Mouse (Mus musculus) embryonic facial prominence, embryonic 10.5 days (tissue): ENCODE measurements around the gene Tmx2. TPM values are rescaled to one million over a fixed set of nuclear protein-coding genes. Genes with fewer than 3 reads are reported as not detected.

Experiments
- DNase-seq: peaks from one replicate; pipeline ENCODE4 v3.0.0-alpha.2; 2017; ENCODE audit warnings: low spot score
- H3K27ac ChIP-seq: fragments of 300-500 bp; sonication (generic); replicated peaks from 2 replicates; pipeline ENCODE4 v1.5.1; 2016; ENCODE audit warnings: mild to moderate bottlenecking
- H3K27me3 ChIP-seq: fragments of 300-500 bp; sonication (generic); replicated peaks from 2 replicates; pipeline ENCODE4 v1.6.1; 2016; ENCODE audit warnings: low read depth, mild to moderate bottlenecking; ENCODE audit not compliant: poor library complexity, severe bottlenecking
- H3K36me3 ChIP-seq: fragments of 300-500 bp; sonication (generic); replicated peaks from 2 replicates; pipeline ENCODE4 v1.6.1; 2016; ENCODE audit warnings: mild to moderate bottlenecking, moderate library complexity
- H3K4me1 ChIP-seq: fragments of 300-500 bp; sonication (generic); 2 replicates; pipeline ENCODE4 v1.6.1; 2016
- H3K4me3 ChIP-seq: fragments of 300-500 bp; sonication (generic); 2 replicates; pipeline ENCODE4 v1.5.1; 2016; ENCODE audit warnings: mild to moderate bottlenecking, moderate library complexity
- H3K9me3 ChIP-seq: fragments of 300-500 bp; sonication (generic); 2 replicates; pipeline ENCODE4 v1.6.1; 2016; ENCODE audit warnings: mild to moderate bottlenecking
- WGBS: fragments of 180-500 bp; shearing (Covaris S2); methylation state at CpG from one replicate; pipeline ENCODE4 v1.1.7; 2016; 5-methylcytosine and 5-hydroxymethylcytosine counted together
- polyA plus RNA-seq: library from polyadenylated mRNA; unstranded; fragments of >200 nt; fragmentation: Nextera tagmentation; extraction: Ambion mirVana; gene quantifications from 2 replicates; pipeline ENCODE4 v1.2.1, GENCODE M21; 2016

Gene Tmx2
- polyA plus RNA-seq, 1 experiment from 2014 or later = 135 TPM

DNA sequence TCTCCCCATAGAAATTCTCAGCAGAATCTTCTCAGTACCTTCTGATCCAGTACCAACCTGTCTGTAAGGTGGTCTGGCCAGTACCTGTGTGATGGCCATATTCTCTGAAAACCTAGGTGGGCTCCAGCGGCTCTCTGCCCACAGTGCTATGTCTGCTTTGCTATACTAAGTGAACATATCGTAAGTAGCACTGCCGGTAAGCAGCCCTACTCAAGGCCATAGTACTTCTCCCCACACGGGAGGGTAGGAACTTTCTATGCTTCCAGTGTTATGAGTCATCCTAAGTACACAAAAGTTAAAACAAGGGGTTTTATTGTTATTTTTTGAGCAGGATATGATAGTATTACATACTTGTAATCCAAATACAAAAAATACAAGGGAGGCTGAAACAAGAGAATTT lies 44.9 kb downstream of the Tmx2 start:
- WGBS = 78% methylated on average over 4 of the region's 4 CpGs
- Histone ChIP-seq H3K27ac (peak overlapping the region; percentile 82), H3K4me1 (peaks cover 66% of the 10 kb centered on the region)

DNA sequence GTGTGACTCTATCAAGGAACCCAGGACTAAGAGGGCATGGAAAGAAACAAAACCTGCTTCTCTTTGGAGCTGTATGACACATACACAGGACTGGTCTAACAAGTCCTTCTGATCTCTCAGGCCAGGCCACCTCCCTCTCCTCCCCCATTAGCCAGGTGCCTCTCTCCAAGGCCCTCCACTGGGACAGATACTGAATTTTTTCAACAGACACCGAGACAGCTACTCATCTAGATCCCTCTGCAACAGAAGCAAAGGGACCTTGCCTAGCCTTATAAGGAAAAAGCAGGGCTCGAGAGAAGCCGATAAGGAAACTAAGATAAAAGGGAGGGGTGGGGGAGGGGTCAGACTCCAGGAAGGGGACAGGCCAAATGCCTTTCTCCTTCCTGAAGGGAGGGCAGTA lies 45.9 kb downstream of the Tmx2 start:
- peaks cover 56% of the 10 kb centered on the region for H3K4me1 ChIP-seq
- peak; percentile 31 for DNase-seq
- peak overlapping the region; percentile 67 for H3K27ac ChIP-seq
- peak overlapping the region; percentile 21; the same call in 1 of the 2 replicates for H3K4me3 ChIP-seq
- 0 out of 2 replicates have a peak, but pooled peaks cover 12% of the 10 kb centered on the region for H3K36me3 ChIP-seq
- H3K9me3 ChIP-seq = no peaks in the 10 kb centered on the region
- no peaks in the 10 kb centered on the region for H3K27me3 ChIP-seq
- 4% methylated on average over 3 of the region's 3 CpGs for WGBS

More for the DNA sequence above, 44.9 kb downstream of the Tmx2 start:
- H3K27me3 ChIP-seq = no peaks in the 10 kb centered on the region
- no peak overlapping the region for H3K4me3 ChIP-seq
- H3K9me3 ChIP-seq = no peaks in the 10 kb centered on the region
- 0 out of 2 replicates have a peak, but pooled peaks cover 7% of the 10 kb centered on the region for H3K36me3 ChIP-seq
- DNase-seq = no peak

DNA sequence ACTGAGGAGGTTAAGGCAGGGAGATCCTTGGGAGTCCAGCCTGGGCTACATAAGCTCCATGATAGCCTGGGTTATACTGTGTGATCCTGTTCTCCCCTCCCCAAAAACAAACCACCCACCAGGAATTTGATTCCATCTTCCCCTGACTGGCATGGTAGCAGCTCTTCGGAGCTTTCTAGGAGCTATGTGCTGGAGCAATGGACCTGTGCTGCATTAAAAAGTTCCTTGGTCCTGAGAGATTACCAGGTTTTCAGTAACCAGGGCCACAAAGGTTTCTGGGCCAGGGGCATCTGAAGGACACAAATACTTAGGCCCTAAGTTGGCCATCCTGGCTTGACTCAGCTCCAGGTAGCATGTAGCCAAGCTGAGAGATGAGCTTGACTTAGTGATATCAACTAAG lies 46.9 kb downstream of the Tmx2 start:
- Histone ChIP-seq H3K27me3 (no peaks in the 10 kb centered on the region), H3K9me3 (no peaks in the 10 kb centered on the region), H3K36me3 (0 out of 2 replicates have a peak, but pooled peaks cover 12% of the 10 kb centered on the region), H3K4me1 (peaks cover 51% of the 10 kb centered on the region), H3K4me3 (no peak overlapping the region), H3K27ac (no peak overlapping the region; the same call in 1 of the 2 replicates)
- no peak for DNase-seq
- 90% methylated on average over 1 of the region's 1 CpGs for WGBS

DNA sequence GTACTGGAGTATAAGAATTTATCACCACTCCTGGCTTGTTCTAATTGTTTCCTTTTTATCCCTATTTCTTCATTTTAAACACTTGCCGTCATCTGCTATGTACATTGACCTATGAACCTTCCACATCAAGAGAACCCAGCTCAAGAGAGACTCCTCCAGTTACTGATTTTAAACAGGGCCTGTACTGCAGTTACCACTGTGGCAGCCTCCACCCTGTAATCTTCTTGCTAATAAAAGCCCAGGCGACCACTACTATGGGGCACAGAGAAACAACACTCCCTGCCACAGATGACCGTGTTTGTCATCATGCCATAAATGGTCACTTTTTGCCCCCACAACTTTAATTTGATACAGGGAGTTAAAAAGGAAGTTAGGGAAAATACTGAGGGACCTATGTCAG lies 51.9 kb downstream of the Tmx2 start:
- Histone ChIP-seq H3K27me3 (no peaks in the 10 kb centered on the region), H3K4me3 (no peak overlapping the region), H3K27ac (no peak overlapping the region), H3K9me3 (no peaks in the 10 kb centered on the region), H3K36me3 (peaks cover 39% of the 10 kb centered on the region), H3K4me1 (peaks cover 11% of the 10 kb centered on the region)
- DNase-seq = no peak
- 68% methylated on average over 3 of the region's 3 CpGs for WGBS

GRCm38 (mm10) chr2:84626366-84626975 lies 52.5 kb downstream of the Tmx2 start:
- Histone ChIP-seq H3K27ac (no peak overlapping the region), H3K27me3 (no peaks in the 10 kb centered on the region), H3K9me3 (no peaks in the 10 kb centered on the region), H3K4me3 (no peak overlapping the region), H3K4me1 (peaks cover 11% of the 10 kb centered on the region), H3K36me3 (peaks cover 44% of the 10 kb centered on the region)
- no peak for DNase-seq
- 84% methylated on average over 7 of the region's 7 CpGs for WGBS

DNA sequence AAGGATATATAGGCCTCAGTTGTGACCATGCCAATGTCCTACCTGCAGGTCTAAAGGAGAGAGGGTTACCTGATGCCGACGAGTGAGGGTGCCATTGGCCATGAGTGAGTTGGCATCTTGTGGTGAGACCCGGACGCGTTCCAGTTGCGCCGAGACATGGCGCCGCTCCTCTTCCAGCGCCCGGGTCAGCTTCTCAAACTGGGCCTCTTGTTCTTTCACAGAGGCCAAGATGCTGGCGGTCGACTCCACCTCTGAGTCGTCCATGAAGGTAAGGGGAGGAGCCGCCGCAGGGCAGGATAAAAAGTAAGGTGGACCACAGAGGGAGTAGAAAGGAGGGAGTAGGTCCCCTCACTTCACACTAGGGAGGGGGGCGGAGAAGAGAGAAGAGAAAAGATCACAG lies 54.7 kb downstream of the Tmx2 start:
- no peak overlapping the region for H3K4me3 ChIP-seq
- no peaks in the 10 kb centered on the region for H3K9me3 ChIP-seq
- no peak for DNase-seq
- H3K27ac ChIP-seq = no peak overlapping the region
- H3K36me3 ChIP-seq = peaks cover 61% of the 10 kb centered on the region
- 93% methylated on average over 17 of the region's 17 CpGs for WGBS
- H3K4me1 ChIP-seq = peaks cover 11% of the 10 kb centered on the region
- no peaks in the 10 kb centered on the region for H3K27me3 ChIP-seq

- H3K36me3 ChIP-seq = peaks cover 64% of the 10 kb centered on the region
- no peak overlapping the region for H3K27ac ChIP-seq
- H3K9me3 ChIP-seq = no peaks in the 10 kb centered on the region
- WGBS = 90% methylated on average over 3 of the region's 3 CpGs
- no peak overlapping the region for H3K4me3 ChIP-seq
- H3K27me3 ChIP-seq = no peaks in the 10 kb centered on the region
- DNase-seq = no peak
- peaks cover 11% of the 10 kb centered on the region for H3K4me1 ChIP-seq
Observed at GRCm38 (mm10) chr2:84623428-84624119, 55.4 kb downstream of the Tmx2 start.

DNA sequence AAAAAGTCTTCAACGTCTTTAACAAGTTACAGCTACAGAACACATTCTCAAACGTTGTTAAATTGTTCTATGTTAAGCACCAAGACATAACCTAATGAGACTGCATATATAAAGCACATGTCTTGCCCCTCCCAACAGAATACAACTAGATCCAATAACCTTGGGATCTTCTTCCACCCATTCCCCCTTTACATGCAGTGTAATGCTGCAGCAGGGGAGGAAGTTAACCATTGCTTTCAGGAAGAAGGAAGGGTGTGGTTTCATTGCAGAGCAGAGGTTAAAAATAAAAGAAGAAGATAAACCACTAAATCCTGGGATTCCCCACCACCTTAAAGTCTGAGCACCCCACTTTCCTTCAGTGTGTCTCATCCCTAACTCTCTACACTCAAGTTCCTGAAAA lies 56.3 kb downstream of the Tmx2 start:
- Histone ChIP-seq H3K9me3 (no peaks in the 10 kb centered on the region), H3K27ac (no peak overlapping the region), H3K4me3 (no peak overlapping the region), H3K36me3 (peaks cover 70% of the 10 kb centered on the region), H3K27me3 (no peaks in the 10 kb centered on the region), H3K4me1 (peaks cover 11% of the 10 kb centered on the region)
- 83% methylated on average over 2 of the region's 2 CpGs for WGBS
- DNase-seq = no peak

Other genes with a start within 250 kb of the Tmx2 start
- gene Tfpi, start 202.4 kb downstream of the Tmx2 start, polyA plus RNA-seq = 13.8 and 14.5 TPM in 2 replicates
- gene Ctnnd1, start 28.4 kb downstream of the Tmx2 start, polyA plus RNA-seq = 43.3 and 44.3 TPM in 2 replicates
- gene Btbd18, start 20.1 kb downstream of the Tmx2 start, polyA plus RNA-seq = 0.14 and 0.41 TPM in 2 replicates
- gene Selenoh, start 8.4 kb downstream of the Tmx2 start, polyA plus RNA-seq = 505 and 520 TPM in 2 replicates
- not detected in 2 replicates for gene Gm28635, start 1.1 kb downstream of the Tmx2 start, polyA plus RNA-seq
- 45.3 and 46.4 TPM in 2 replicates for gene Med19, start 738 bp downstream of the Tmx2 start, polyA plus RNA-seq
- 30.2 and 31.9 TPM in 2 replicates for gene Zdhhc5, start 36.0 kb upstream of the Tmx2 start, polyA plus RNA-seq
- 53.2 and 53.8 TPM in 2 replicates for gene Clp1, start 48.2 kb upstream of the Tmx2 start, polyA plus RNA-seq
- 8.1 and 8.9 TPM in 2 replicates for gene Ypel4, start 54.9 kb upstream of the Tmx2 start, polyA plus RNA-seq
- 8.0 and 9.5 TPM in 2 replicates for gene Gm19426, start 64.5 kb upstream of the Tmx2 start, polyA plus RNA-seq
- gene Serping1, start 96.3 kb upstream of the Tmx2 start, polyA plus RNA-seq = 16.6 and 18.7 TPM in 2 replicates
- 22.7 and 25.8 TPM in 2 replicates for gene Ube2l6, start 119.7 kb upstream of the Tmx2 start, polyA plus RNA-seq
- gene Smtnl1, start 143.5 kb upstream of the Tmx2 start, polyA plus RNA-seq = 0.21 and 0.27 TPM in 2 replicates
- gene Timm10, start 147.9 kb upstream of the Tmx2 start, polyA plus RNA-seq = 64.9 and 65.8 TPM in 2 replicates
- 30.4 and 35.4 TPM in 2 replicates for gene Slc43a1, start 159.7 kb upstream of the Tmx2 start, polyA plus RNA-seq
- 2.5 and 2.6 TPM in 2 replicates for gene Rtn4rl2, start 207.6 kb upstream of the Tmx2 start, polyA plus RNA-seq